Mouse (Mus musculus): ENCODE results near the gene Pklr.

Gene Pklr

GRCm38 (mm10) chr3:89135958-89136357 lies at the start of gene Pklr:
Gene Pklr (plus strand): TSS chr3:89136142.
- in situ Hi-C loops (cut with MboI, MseI) = no loop called here

- in situ Hi-C loops (cut with MboI, MseI) = loop anchor here (10.0 kb wide), 1 partner anchor 1157 kb away; the partner anchor contains the start of genes Creb3l4 and Slc39a1
Measured at GRCm38 (mm10) chr3:89087338-89088110, 48.4 kb upstream of the Pklr start.

GRCm38 (mm10) chr3:89088974-89089373 lies 47.0 kb upstream of the Pklr start:
- in situ Hi-C loops (cut with MboI, MseI) = loop anchor here (10.0 kb wide), 1 partner anchor 1156 kb away; the partner anchor contains the start of genes Creb3l4 and Slc39a1

- in situ Hi-C loops (cut with MboI, MseI) = loop anchor here (5.0 to 10.0 kb wide), 2 partner anchors 62 to 1155 kb away; partner anchors contain the start of genes Creb3l4 and Slc39a1
Measured at GRCm38 (mm10) chr3:89089882-89090591, 45.9 kb upstream of the Pklr start.

GRCm38 (mm10) chr3:89090694-89091655 lies 45.0 kb upstream of the Pklr start:
- in situ Hi-C loops (cut with MboI, MseI) = loop anchor here (5.0 kb wide), 1 partner anchor 61 kb away; no protein-coding TSS in a partner anchor

GRCm38 (mm10) chr3:89091811-89092508 lies 44.0 kb upstream of the Pklr start:
- in situ Hi-C loops (cut with MboI, MseI) = loop anchor here (5.0 kb wide), 1 partner anchor 60 kb away; no protein-coding TSS in a partner anchor

- in situ Hi-C loops (cut with MboI, MseI) = loop anchor here (5.0 kb wide), 1 partner anchor 60 kb away; no protein-coding TSS in a partner anchor
Measured at GRCm38 (mm10) chr3:89092509-89093090, 43.3 kb upstream of the Pklr start.

- in situ Hi-C loops (cut with MboI, MseI) = loop anchor here (5.0 kb wide), 1 partner anchor 59 kb away; no protein-coding TSS in a partner anchor
Measured at GRCm38 (mm10) chr3:89093175-89093574, 42.8 kb upstream of the Pklr start, which contains the start of gene Rusc1. Gene Rusc1 (minus strand): TSS chr3:89093311.

- in situ Hi-C loops (cut with MboI, MseI) = loop anchor here (5.0 kb wide), 1 partner anchor 58 kb away; no protein-coding TSS in a partner anchor
Measured at GRCm38 (mm10) chr3:89094021-89094420, 41.9 kb upstream of the Pklr start.

- in situ Hi-C loops (cut with MboI, MseI) = no loop called here
Measured at GRCm38 (mm10) chr3:89100811-89101210, 35.1 kb upstream of the Pklr start, which contains the start of gene Gm43738. Gene Gm43738 (minus strand): TSS chr3:89101099.

GRCm38 (mm10) chr3:89101459-89101811 lies 34.5 kb upstream of the Pklr start:
- in situ Hi-C loops (cut with MboI, MseI) = no loop called here

- in situ Hi-C loops (cut with MboI, MseI) = no loop called here
Measured at GRCm38 (mm10) chr3:89101812-89102494, 34.0 kb upstream of the Pklr start, which contains the start of gene Fdps. Gene Fdps (minus strand): TSS chr3:89101959.

- in situ Hi-C loops (cut with MboI, MseI) = no loop called here
Measured at GRCm38 (mm10) chr3:89102495-89103290, 33.2 kb upstream of the Pklr start.

GRCm38 (mm10) chr3:89103291-89103595 lies 32.7 kb upstream of the Pklr start:
- in situ Hi-C loops (cut with MboI, MseI) = no loop called here

GRCm38 (mm10) chr3:89106881-89107280 lies 29.1 kb upstream of the Pklr start:
- in situ Hi-C loops (cut with MboI, MseI) = no loop called here

GRCm38 (mm10) chr3:89107545-89107944 lies 28.4 kb upstream of the Pklr start:
- in situ Hi-C loops (cut with MboI, MseI) = no loop called here

GRCm38 (mm10) chr3:89108146-89108545 lies 27.8 kb upstream of the Pklr start:
- in situ Hi-C loops (cut with MboI, MseI) = no loop called here

- in situ Hi-C loops (cut with MboI, MseI) = no loop called here
Measured at GRCm38 (mm10) chr3:89113058-89113457, 22.9 kb upstream of the Pklr start.

GRCm38 (mm10) chr3:89115522-89115921 lies 20.4 kb upstream of the Pklr start:
- in situ Hi-C loops (cut with MboI, MseI) = loop anchor here (5.0 kb wide), 1 partner anchor 42 kb away; no protein-coding TSS in a partner anchor
